Mouse (Mus musculus): ENCODE data around the gene Dhx37.

The Dhx37 gene

DNA sequence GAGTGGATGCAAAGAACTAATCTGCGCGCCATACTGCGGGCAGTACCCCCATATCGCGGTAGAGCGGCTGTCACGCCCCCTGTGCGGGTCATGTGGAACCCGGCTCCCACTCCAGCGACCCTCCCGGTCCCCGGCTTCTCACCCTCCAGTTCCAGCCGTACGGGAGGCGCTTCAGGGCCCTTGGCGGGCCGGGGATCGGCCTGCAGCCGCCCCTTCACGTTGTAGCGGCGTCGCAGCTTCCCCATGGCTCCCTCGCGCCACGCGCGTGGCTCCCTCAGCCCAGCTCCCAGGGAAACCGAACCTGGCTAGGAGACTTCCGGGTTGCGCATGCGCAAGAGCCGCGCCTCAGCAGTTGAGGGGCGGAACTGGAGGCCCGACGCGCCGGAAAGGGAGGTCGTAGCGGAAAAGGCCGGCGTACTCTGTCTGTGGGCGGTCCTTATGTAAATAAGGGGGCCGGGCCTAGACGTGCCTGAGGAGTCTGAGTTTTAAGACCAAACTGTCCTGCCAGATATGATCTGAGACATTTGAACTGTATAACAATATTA lies at the start of gene Dhx37:
Gene Dhx37 (minus strand): TSS at position 329 of the 545 bp plus-strand sequence.
- DNase-seq (ENCODE audit: low spot score in 2 of 2) = peak; percentile 86 to 95

DNA sequence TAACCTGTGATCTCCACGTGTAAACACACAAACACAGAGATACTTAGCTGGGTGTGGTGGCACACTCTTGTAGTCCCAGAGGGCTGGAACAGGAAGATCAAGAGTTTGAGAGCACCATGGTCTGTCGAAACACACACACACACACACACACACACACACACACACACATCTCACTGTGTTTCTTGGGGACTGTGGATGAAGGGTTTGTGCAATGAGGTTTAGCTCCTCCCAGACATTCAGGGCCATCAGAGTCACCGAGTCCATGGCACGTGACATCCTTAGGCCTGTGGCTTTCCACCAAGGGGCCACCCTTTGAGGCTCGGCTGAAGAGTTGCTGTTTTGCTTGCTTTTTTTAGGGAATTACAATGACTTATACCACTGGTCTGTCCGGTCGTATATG lies 48.6 kb upstream of the Dhx37 start:
- DNase-seq (ENCODE audit: low spot score in 2 of 2) = no peak

DNA sequence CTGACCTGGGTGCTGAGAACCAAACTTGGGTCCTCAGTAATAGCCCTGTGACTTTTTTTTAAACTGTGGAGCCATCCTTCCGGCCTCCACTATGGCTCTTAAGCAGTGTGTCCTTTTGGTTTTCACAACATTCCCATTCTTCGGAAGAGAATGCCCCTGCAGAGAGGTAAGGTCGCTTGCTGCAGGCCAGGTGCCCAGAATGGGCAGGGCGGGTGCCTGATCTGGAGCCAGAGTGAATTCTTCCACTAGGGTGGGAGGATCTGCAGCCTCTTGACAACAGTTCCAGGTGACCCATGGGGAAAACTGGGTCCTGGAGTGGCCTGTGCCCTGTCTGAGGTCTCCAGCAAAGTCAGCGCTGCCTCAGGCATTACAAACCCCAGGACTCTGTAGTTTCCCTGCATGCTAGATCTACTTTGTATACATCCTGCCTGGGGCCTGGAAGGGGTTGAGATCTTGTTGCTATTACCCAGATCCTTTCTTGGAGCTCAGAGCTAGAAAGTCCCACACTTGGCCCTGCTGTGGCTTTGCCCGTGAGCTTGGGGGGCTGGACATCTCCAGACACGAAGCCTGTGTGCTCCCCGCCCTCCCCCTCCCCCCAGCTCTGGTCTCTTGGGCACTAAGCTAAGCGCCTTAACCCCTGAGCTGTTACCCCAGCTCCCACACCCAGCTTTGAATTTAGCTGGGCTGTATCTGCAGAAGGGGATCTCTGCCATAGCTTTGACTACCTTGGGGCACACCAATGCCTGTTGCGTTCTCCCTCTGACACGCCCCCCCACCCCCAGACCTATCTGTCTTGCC lies 46.7 kb upstream of the Dhx37 start:
- DNase-seq (ENCODE audit: low spot score in 2 of 2) = no peak

DNA sequence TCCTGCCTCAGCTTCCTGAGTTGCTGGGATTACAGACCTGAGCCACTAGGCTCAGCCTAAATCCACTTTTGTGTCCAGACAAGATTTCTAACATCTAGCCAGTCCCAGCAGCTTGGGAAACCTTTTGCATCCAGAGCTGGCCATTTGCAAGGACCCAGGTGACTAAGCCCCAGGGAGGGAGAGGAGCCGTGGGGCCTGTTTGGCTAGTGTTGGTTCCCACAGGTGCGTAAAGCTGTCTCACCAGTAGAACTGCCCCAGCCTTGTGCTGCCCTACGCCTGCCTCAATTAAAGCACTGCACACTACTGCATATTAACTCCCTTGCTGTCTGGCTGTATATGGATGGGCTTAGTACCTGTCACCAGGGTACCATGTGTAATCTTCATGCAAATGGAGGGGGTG lies 45.5 kb upstream of the Dhx37 start:
- no peak for DNase-seq (ENCODE audit: low spot score in 2 of 2)

DNA sequence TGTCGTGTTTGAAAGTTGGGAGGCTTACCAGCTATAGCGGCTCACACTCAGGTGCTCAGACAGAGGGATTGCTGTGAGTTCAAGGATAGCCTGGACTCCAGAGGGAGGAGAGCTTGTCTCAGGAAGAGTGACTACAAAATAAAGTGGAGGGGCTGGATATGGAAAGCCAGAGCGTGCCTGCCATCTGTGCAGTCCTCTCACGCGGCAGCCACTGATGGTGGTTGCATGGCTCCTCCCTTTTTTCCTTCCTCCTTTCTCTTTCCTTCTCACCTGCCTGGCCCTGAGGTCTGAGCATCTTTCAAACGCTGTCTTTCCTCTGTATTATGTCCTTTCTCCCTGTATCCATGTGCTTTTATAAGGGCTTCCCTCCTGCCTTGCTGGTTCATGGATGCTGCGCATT lies 44.1 kb upstream of the Dhx37 start:
- DNase-seq (ENCODE audit: low spot score in 2 of 2) = no peak

DNA sequence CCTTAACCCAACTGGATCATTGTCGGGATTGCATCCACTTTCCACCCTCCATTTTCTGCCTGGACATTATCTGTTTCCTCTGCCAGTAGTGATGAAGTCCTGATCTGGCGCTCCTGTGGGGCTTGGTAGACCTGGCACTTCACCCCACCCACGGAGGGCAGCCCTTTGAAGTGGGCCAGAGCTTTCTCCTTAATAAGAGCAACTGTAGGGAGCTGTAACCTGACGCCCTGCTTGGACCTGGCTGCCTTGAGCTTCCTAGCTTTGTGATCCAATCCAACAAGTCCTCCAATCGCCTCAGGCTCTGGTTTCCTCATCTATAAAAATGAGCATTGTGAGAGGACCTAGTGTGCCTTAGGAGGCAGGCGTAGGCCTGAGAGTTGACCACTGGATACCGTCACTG lies 43.6 kb upstream of the Dhx37 start:
- DNase-seq (ENCODE audit: low spot score in 2 of 2) = no peak

DNA sequence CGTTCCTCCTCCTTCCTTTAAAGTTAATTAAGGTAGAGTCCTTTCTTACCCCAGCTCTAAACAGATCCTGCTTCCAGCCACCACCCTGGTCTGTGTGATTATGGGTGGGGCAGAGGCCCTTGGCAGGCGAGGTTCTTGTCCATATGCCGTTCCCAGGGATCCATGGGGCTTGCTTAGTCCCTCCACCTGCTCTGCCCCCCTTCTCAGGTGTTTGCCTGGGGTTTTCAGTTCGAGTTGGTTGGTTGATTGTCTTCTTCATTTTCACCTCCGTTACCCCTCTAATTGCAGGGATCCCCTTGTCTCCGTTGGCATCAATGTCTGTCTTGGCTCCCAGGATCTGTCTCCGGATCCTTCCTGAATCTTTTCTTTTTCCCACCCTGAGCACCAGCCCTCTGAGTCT lies 42.9 kb upstream of the Dhx37 start:
- no peak for DNase-seq (ENCODE audit: low spot score in 2 of 2)

DNA sequence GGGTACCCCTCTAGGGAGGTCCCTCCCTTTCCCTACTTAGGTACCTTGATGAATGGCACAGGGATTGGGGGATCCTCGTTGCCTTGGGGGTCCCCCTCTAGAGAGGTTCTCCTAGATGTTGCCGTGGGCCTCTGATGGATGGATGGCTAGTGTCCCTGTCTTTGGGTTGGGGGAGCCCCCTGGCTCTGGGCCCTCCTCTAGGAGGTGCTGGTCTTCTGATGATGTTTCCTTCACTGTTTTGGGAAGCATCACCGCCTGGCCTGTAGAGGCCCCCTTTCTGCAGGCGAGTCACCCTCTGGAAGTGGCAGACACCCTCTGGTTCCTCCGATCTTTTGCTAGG lies 42.3 kb upstream of the Dhx37 start:
- no peak for DNase-seq (ENCODE audit: low spot score in 2 of 2)

DNA sequence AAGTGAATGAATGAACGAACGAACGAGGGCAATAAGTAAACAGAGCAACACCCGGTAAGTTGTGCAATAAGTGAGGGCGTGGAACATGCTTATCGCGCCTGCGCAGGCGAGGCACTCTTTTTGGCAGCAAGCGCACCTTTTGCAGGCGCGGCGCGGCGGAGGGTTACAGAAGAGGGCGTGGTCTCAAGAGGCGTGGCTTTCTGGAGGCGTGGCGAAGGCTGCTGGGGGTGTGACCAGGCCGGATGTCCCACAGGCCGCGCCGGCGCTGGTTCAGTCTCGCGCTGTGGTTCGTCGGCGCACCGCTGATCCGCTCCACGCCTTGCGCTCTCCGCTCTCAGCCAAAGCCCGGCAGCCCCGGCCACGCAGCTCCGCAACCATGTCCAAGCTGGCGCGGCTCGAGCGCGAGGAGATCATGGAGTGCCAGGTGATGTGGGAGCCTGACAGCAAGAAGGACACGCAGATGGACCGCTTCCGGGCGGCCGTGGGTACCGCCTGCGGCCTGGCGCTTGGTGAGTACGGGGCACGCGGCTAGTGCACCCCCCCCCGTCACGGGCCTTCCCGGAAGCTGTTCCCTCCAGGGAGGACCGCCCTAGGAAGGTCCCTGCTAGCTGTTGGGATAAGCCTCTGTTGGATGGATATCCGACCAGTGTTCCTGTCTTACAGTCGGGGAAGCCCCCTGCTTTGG lies 41.8 kb upstream of the Dhx37 start, which contains the start of gene Aacs:
Gene Aacs (plus strand): TSS at position 214 of the 685 bp plus-strand sequence.
- peak; percentile 99 to 100 for DNase-seq (ENCODE audit: low spot score in 2 of 2)

DNA sequence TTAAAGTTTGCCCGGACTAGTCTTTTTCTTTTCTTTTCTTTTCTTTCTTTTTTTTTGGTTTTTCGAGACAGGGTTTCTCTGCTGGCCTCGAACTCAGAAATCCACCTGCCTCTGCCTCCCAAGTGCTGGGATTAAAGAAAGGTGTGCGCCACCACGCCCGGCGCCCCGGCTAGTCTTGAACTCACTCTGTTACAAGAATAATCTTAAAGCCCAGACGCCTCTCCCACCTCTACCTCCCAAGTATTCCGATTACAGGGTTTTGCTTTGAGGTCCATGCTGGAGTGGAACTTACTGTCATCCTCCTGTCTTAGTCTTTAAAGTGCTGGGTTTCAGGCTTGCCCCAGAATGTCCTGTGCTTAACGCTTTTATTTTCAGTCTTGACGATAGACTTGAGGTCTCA lies 41.1 kb upstream of the Dhx37 start:
- DNase-seq (ENCODE audit: low spot score in 2 of 2) = peak; percentile 48 to 55

DNA sequence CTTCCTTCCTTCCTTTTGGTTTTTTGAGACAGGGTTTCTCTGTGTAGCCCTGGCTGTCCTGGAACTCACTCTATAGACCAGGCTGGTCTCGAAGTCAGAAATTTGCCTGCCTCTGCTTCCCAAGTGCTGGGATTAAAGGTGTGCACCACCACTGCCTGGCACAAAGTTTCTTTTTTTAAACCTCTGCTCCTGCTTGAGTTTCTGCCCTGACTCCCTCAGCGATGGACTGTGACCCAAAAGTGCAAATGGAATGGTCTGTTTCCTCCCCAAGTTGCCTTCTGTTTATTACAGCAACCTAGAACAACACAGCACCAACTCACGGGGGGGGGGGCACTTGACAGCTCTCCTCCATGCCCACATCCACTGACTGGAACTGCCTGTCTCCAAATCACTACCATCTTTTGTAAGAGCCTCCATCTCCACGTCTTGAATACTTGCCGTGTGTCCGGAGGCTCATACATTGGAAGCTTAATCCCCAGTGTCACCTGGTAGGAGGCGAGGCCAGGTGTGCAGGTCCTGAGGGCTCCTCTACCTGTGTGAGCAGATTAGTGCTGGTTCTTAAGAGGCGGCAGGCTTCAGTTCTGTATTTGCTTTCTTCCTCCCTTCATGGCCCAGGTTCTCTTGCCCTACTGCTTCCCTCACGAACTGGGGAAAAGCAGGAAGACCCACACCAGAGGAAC lies 39.0 kb upstream of the Dhx37 start:
- DNase-seq (ENCODE audit: low spot score in 2 of 2) = no peak

DNA sequence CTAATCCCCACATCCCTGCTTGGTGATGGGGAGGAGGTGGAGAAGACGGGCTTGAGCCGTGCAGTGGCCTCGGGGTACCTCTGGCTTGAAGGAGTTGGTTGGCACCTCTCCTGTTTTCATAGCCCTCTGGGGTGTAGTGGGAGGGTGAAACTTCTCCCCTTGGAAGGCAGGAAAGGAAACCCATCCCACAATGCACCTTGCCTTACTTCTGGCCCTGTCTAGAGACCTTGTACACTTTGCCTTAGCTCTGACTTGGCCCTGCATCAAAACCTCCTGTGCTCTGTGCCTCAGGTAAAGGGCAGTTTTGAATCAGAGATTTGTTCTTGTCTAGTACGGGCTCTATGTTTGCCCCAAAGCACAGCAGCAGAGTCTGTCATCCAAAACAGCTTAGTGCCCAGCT lies 36.8 kb upstream of the Dhx37 start:
- DNase-seq (ENCODE audit: low spot score in 2 of 2) = no peak

DNA sequence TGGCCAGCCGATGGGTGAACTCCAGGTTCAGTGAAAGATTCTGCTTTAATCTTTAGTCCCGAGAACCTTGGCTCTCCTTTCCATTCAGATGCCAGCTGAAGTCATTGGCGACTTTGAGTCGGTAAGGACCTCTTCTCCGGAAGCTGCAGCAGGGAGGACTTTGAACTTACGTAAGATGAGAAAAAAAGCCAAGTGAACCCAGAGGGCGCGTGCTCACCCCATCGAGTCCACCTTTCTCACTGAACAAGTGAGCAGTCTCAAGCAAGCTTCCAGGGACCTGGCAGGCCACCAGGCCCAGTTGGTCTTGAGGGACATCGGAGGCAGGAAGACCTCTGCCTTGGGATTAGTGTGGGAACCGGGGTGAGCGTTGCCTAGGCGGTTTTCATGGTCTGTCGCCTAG lies 33.3 kb upstream of the Dhx37 start:
- no peak for DNase-seq (ENCODE audit: low spot score in 2 of 2)

DNA sequence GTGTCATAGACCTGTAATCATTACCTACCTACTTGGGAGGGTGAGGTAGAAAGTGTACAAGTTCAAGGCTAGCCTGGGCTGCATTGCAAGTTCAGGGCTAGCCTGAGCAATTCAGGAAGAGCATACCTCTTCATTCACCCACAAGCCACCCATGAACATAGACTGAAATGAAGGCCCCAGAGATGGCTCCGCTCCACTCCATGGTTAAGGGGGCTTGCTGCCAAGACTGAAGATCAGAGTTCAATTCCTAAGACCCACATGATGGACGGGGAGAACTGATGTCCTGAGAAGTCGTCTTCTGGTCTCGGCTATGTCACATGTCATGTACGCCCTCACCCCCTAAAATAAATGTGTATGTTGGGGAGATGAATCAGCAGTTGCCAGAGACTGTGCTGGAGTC lies 32.6 kb upstream of the Dhx37 start:
- no peak for DNase-seq (ENCODE audit: low spot score in 2 of 2)

DNA sequence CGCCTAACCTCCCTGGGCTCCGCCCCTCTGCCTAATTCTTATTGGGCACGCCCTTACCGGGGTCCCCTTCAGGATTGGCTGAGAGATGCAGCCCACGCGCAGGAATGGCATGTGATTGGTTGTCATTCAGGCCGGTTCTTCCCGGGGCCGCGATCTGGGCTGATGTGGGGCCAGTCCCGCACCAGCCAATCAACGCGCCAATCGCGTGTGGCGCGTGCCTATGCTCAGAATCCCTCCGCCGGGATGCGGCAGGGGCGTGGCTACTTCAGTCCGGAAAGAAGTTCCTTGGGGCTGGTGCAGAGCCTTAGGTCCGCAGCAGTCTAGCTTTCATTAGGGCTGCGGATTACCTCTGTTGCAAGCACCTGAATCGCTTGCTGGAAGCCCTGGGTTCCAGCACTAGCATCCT lies 31.8 kb upstream of the Dhx37 start:
- DNase-seq (ENCODE audit: low spot score in 2 of 2) = peak; percentile 86 to 97

DNA sequence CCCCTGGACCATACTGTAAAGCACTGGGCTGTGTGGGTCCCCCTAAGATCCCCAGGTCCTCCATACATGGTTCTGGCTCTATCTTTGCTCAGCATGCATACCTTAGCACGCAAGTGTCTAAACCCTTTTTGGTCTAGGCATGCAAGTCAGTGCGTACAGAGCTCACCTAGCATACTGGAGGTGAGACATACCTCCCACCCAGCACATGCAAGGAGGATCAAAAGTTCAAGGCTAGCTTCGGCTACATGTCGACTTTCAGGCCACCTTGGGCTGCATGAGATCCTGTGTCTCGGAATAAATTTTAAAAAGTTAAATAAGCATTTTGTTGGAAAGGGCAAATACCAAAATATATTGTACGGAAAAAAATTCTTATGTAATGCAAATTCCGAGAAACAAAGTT lies 31.3 kb upstream of the Dhx37 start:
- DNase-seq (ENCODE audit: low spot score in 2 of 2) = no peak

DNA sequence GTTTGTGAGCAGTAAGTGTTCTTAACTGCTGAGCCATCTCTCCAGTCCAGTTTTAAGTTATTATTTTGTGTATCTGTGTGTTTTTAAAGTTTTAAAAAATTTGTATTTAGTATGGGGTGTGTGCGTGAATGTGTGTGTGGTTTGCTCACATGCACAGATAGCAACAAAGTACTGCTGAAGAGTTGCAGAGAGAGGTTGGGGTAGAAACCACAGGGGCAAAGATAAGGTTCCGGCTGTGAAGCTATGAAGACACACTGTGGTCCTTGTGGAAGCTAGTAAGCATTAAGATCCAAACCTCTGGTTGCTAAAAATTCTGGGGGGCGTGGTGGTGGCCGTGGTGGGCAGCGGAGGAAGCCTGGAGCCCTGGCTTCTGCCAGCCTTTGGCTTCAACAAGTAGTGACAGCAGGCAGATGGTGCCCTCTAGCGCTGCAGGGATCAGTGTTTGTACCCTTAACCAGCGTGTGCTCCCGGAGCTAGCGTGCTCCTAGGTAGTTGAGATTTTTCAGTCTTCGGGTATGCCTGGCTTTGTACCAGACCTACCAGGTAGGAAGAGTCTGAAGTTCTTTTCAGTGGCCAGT lies 28.0 kb upstream of the Dhx37 start:
- DNase-seq (ENCODE audit: low spot score in 2 of 2) = peak; percentile 38 to 72

DNA sequence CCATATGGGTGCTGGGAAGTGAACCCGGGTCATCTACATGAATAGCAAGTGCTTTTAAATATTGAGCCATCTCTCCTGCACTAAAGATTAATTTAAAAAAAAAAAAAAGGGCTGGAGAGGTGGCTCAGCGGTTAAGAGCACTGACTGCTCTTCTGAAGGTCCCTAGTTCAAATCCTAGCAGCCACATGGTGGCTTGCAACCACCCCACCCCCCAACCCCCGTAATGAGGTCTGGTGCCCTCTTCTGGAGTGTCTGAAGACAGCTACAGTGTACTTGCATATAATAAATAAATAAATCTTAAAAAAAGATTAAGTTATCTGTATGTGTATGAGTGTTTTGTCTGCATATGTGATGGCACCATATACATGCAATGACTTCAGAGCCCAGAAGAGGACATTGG lies 26.7 kb upstream of the Dhx37 start:
- no peak for DNase-seq (ENCODE audit: low spot score in 2 of 2)

DNA sequence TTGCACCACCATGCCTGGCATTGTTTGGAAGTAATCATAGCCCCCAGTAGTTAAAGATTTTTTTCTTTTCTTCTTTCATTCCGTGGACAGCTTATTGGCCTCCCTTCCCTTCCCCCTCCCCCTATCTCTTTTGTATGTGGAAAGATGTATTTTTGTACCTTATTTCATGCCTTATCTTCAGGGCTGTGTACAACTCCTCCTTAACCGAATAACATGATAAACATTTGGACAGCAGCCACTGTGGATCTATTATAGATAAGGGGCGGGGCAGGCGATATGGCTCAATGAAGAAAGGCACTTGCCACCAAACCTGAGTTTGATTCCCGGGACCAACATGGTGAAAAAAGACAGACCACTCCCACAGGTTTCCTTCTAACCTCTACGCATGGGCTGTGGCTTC lies 23.6 kb upstream of the Dhx37 start:
- DNase-seq (ENCODE audit: low spot score in 2 of 2) = no peak

DNA sequence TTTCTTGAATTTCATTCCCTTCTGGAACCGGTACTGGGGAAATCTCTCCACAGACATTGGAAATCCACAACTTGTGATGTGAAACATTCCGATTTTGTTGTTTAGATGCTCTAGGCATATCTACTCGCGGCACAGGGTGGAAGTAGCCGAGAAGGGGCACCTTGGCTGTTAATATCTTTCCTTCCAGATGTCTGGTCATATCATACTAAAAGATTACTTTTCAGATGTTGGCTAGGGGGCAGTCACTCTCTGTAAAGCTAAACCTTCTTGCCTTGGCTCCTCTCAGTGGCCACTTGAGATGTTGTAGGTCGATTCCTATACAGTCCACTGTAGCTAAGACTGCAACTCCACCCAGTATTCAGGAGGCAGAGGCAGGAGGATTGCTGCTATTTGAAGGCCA lies 22.2 kb upstream of the Dhx37 start:
- DNase-seq (ENCODE audit: low spot score in 2 of 2) = no peak

DNA sequence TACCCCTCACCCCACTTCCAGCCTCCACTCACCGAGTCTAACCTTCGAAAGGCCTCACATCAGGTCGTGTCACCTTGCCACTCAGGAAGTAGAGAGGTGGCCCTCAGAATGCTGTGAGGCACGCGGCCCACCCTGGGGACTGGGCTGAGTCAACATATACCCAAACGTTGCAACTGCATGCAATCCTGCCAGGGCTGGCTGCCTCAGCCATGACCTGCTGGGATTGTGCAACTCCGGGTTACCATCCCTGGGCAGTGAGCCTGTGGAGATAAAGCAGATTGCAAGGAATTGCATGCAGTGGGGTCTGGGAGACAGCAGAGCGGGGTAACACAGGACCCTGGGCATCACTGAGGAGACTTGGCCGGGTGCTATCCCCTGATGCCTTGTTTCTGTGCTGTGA lies 18.7 kb upstream of the Dhx37 start:
- no peak for DNase-seq (ENCODE audit: low spot score in 2 of 2)

DNA sequence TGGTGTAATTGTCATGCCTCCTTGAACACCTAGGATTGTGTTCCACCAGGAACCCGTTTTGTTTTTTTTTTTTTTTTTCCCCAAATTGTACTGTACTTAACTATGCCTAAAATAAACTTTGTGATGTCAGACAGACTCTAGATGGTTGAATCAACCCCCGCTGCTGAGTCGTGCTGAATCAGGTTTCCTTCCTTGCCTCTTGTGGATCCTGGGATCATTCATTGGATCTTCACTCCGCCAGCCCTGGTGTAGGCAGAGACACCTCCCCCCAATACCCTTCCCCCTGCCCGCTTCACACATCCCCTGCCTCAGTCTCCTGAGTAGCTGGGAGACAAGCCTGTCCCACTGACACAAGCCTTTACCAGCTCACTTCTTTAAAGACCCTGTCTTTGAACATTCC lies 15.4 kb upstream of the Dhx37 start:
- no peak for DNase-seq (ENCODE audit: low spot score in 2 of 2)

All from spleen, postnatal 10 days (tissue).